9 mouse cellular contexts compared by ENCODE assay signal in the genomic region with DNA sequence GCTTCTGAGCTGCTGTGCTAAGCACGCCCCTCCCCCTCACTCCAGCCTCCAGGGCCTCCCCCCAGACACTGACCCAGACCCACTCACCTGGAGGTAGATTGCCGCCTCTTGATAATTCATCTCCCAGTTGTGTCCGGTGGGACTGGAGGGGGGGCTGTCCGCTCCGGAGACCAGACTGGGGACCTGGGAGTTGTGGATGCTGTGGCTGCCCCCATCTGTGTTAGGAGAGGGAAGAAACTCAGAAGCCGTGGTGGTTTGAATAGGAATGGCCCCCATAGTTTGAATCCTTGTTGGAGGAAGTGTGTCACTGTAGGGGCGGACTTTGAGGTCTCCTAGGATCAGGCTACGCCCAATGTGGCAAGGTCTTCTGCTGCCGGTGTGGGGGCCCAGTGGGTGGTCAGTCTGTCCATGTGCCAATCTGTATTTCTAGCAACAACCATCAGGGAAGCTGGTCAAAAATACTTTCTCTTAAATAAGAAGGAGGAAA. TPM values are rescaled to one million over a fixed set of nuclear protein-coding genes. Genes with fewer than 3 reads are reported as not detected.
DNase-seq lines count a peak whose midpoint lies in the region; ATAC-seq lines count a peak whose summit lies in the region.
"Had no signal": no experiment of that assay in that cellular context is flagged by ENCODE, and none has a peak within 500 bp of the region (broad histone marks: within the 10 kb centered on the region; RNA-seq: fewer than 3 reads in every experiment).

No protein-coding gene starts in this region.

- H3K4me2 ChIP-seq in embryonic facial prominence, embryonic 11.5 days (ENCODE audit: low read depth, low read length) = no peak overlapping the region

- no peak overlapping the region for H3K9ac ChIP-seq in embryonic facial prominence, embryonic 11.5 days (replicated peaks; ENCODE audit: low read length)

- 71% methylated on average over 9 of the region's 9 CpGs for WGBS in embryonic facial prominence, embryonic 11.5 days
- WGBS in limb, embryonic 10.5 days = 71% methylated on average over 9 of the region's 9 CpGs

- no peaks in the 10 kb centered on the region for H3K9me3 ChIP-seq in embryonic facial prominence, embryonic 11.5 days (replicated peaks; ENCODE audit: control insufficient read depth, low read length)
- no peaks in the 10 kb centered on the region for H3K9me3 ChIP-seq in limb, embryonic 10.5 days (replicated peaks)

- H3K4me3 ChIP-seq in embryonic facial prominence, embryonic 11.5 days (ENCODE audit: low read depth, low read length) = no peak overlapping the region
- H3K4me3 ChIP-seq in limb, embryonic 10.5 days = no peak overlapping the region; the same call in 1 of the 2 replicates

- no peak for ATAC-seq in embryonic facial prominence, embryonic 11.5 days (replicated peaks; ENCODE audit: insufficient number of reproducible peaks, low FRiP score, low TSS enrichment, low read depth)
- ATAC-seq in frontal cortex, adult (ENCODE audit: low TSS enrichment) = no peak

- peaks cover 18% of the 10 kb centered on the region for H3K4me1 ChIP-seq in embryonic facial prominence, embryonic 11.5 days (ENCODE audit: control insufficient read depth, insufficient read depth, low read length)
- peaks cover 57% of the 10 kb centered on the region for H3K4me1 ChIP-seq in limb, embryonic 10.5 days

- no peaks in the 10 kb centered on the region for H3K27me3 ChIP-seq in embryonic facial prominence, embryonic 11.5 days (ENCODE audit: control insufficient read depth, insufficient read depth, low read length)
- no peaks in the 10 kb centered on the region for H3K27me3 ChIP-seq in limb, embryonic 10.5 days (ENCODE audit: low read depth, poor library complexity, severe bottlenecking)

- H3K36me3 ChIP-seq in embryonic facial prominence, embryonic 11.5 days (replicated peaks; ENCODE audit: control insufficient read depth, insufficient read depth, low read depth, low read length) = no peaks in the 10 kb centered on the region; the same call in 1 of the 2 replicates
- peaks cover 22% of the 10 kb centered on the region for H3K36me3 ChIP-seq in limb, embryonic 10.5 days

- peak overlapping the region; percentile 52 for H3K27ac ChIP-seq in embryonic facial prominence, embryonic 11.5 days (replicated peaks; ENCODE audit: low read depth, low read length)
- H3K27ac ChIP-seq in limb, embryonic 10.5 days = peak overlapping the region; percentile 70

- DNase-seq in kidney, postnatal 10 days = peak; percentile 50
- no peak for DNase-seq in kidney, adult 9 months
- no peak for DNase-seq in embryonic facial prominence, embryonic 11.5 days (ENCODE audit: low spot score)
- no peak for DNase-seq in limb, embryonic 10.5 days (ENCODE audit: low spot score)
- DNase-seq in neural tube, embryonic 10.5 days (ENCODE audit: extremely low spot score, low spot score) = peak; percentile 34
- no peak for DNase-seq in layer of hippocampus, adult 11-12 months (ENCODE audit: low spot score)
- DNase-seq in layer of hippocampus, postnatal 14 days (ENCODE audit: low spot score in 2 of 2) = no peak

RNA-seq across cellular contexts. Expression of gene Tpcn1, which starts 28.3 kb away (rescaled TPM):
- polyA plus RNA-seq in embryonic facial prominence, embryonic 11.5 days (2014; fragmentation: Nextera tagmentation; extraction: Ambion mirVana) = 9.6 and 11.2 TPM in 2 replicates
- 12.3 and 13.2 TPM in 2 replicates for polyA plus RNA-seq in limb, embryonic 10.5 days (2016; fragmentation: Nextera tagmentation; extraction: Ambion mirVana)
- 10 to 100 TPM; 44.1 to 45.2 TPM for total RNA-seq in layer of hippocampus, postnatal 14 days (2021)

RNA-seq across cellular contexts. Expression of gene Iqcd, which starts 28.6 kb away (rescaled TPM):
- 0.31 and 0.55 TPM in 2 replicates for polyA plus RNA-seq in embryonic facial prominence, embryonic 11.5 days (2014; fragmentation: Nextera tagmentation; extraction: Ambion mirVana)
- 0.30 and 0.41 TPM in 2 replicates for polyA plus RNA-seq in limb, embryonic 10.5 days (2016; fragmentation: Nextera tagmentation; extraction: Ambion mirVana)
- total RNA-seq in layer of hippocampus, postnatal 14 days (2021) = 1 to 10 TPM in 1 of 2 experiments, under 1 TPM in 1; 0.52 to 2.4 TPM
- total RNA-seq: hematopoietic stem cell, adult 5-6 weeks had no signal

RNA-seq across cellular contexts. Expression of gene Slc8b1, which starts 49.2 kb away (rescaled TPM):
- 1.3 and 1.8 TPM in 2 replicates for polyA plus RNA-seq in embryonic facial prominence, embryonic 11.5 days (2014; fragmentation: Nextera tagmentation; extraction: Ambion mirVana)
- polyA plus RNA-seq in limb, embryonic 10.5 days (2016; fragmentation: Nextera tagmentation; extraction: Ambion mirVana) = 3.7 and 4.4 TPM in 2 replicates
- total RNA-seq in layer of hippocampus, postnatal 14 days (2021) = 1 to 10 TPM; 7.9 to 8.4 TPM

RNA-seq across cellular contexts. Expression of gene Rita1, which starts 52.2 kb away (rescaled TPM):
- polyA plus RNA-seq in embryonic facial prominence, embryonic 11.5 days (2014; fragmentation: Nextera tagmentation; extraction: Ambion mirVana) = 8.3 and 8.8 TPM in 2 replicates
- 17.5 and 19.5 TPM in 2 replicates for polyA plus RNA-seq in limb, embryonic 10.5 days (2016; fragmentation: Nextera tagmentation; extraction: Ambion mirVana)
- 10 to 100 TPM; 24.8 to 26.8 TPM for total RNA-seq in layer of hippocampus, postnatal 14 days (2021)

RNA-seq across cellular contexts. Expression of gene Ddx54, which starts 52.4 kb away (rescaled TPM):
- 28.9 and 29.7 TPM in 2 replicates for polyA plus RNA-seq in embryonic facial prominence, embryonic 11.5 days (2014; fragmentation: Nextera tagmentation; extraction: Ambion mirVana)
- polyA plus RNA-seq in limb, embryonic 10.5 days (2016; fragmentation: Nextera tagmentation; extraction: Ambion mirVana) = 58.1 and 62.6 TPM in 2 replicates
- 10 to 100 TPM; 41.7 to 44.4 TPM for total RNA-seq in layer of hippocampus, postnatal 14 days (2021)

Comparison
In these comparisons a context has a peak if more than half of its experiments do, and no peak if none do; other contexts are left out.
1. DNase-seq: peak in kidney, postnatal 10 days (single experiment) and neural tube, embryonic 10.5 days (single experiment); none in kidney, adult 9 months (single experiment), embryonic facial prominence, embryonic 11.5 days (single experiment), limb, embryonic 10.5 days (single experiment), layer of hippocampus, adult 11-12 months (single experiment) and layer of hippocampus, postnatal 14 days (0 of 2).